ENCODE assay signal across 9 mouse cellular contexts in genomic region chr14:76556031-76556851, GRCm38 (mm10). TPM values are rescaled to one million over a fixed set of nuclear protein-coding genes. Genes with fewer than 3 reads are reported as not detected.
DNase-seq lines count a peak whose midpoint lies in the region; ATAC-seq and TF ChIP-seq lines count a peak whose summit lies in the region.
"Had no signal": no experiment of that assay in that cellular context is flagged by ENCODE, and none has a peak within 500 bp of the region (broad histone marks: within the 10 kb centered on the region; RNA-seq: fewer than 3 reads in every experiment).

No protein-coding gene starts in this region.

- H3K36me3 ChIP-seq in heart, embryonic 12.5 days = no peaks in the 10 kb centered on the region
- H3K36me3 ChIP-seq in kidney, embryonic 15.5 days = no peaks in the 10 kb centered on the region
- no peaks in the 10 kb centered on the region for H3K36me3 ChIP-seq in limb, embryonic 15.5 days
- H3K36me3 ChIP-seq in midbrain, embryonic 15.5 days (replicated peaks) = no peaks in the 10 kb centered on the region

- no peaks in the 10 kb centered on the region for H3K27me3 ChIP-seq in heart, embryonic 12.5 days (replicated peaks)
- no peaks in the 10 kb centered on the region for H3K27me3 ChIP-seq in kidney, embryonic 15.5 days
- H3K27me3 ChIP-seq in limb, embryonic 15.5 days = no peaks in the 10 kb centered on the region
- H3K27me3 ChIP-seq in midbrain, embryonic 15.5 days (replicated peaks) = no peaks in the 10 kb centered on the region
- H3K27me3 ChIP-seq: CH12.LX had no signal

- no peaks in the 10 kb centered on the region for H3K9me3 ChIP-seq in heart, embryonic 12.5 days (replicated peaks)
- H3K9me3 ChIP-seq in kidney, embryonic 15.5 days (replicated peaks) = no peaks in the 10 kb centered on the region
- no peaks in the 10 kb centered on the region for H3K9me3 ChIP-seq in limb, embryonic 15.5 days
- no peaks in the 10 kb centered on the region for H3K9me3 ChIP-seq in midbrain, embryonic 15.5 days

- ATAC-seq in heart, embryonic 12.5 days (ENCODE audit: insufficient number of reproducible peaks, low FRiP score) = peak; percentile 74
- peak; percentile 71 for ATAC-seq in kidney, embryonic 15.5 days (replicated peaks; ENCODE audit: low FRiP score)
- peak; percentile 73 for ATAC-seq in limb, embryonic 15.5 days (ENCODE audit: insufficient number of reproducible peaks, low FRiP score, low TSS enrichment, low read depth)
- peak; percentile 85 for ATAC-seq in midbrain, embryonic 15.5 days (replicated peaks)

- no peak for TF ChIP-seq CTCF in embryonic fibroblast, embryonic 13.5 days (IDR thresholded peaks at IDR 0.05; ENCODE audit: borderline replicate concordance, insufficient read depth, low read length)

- under 1% methylated on average over 67 of the region's 67 CpGs for WGBS in heart, embryonic 12.5 days
- under 1% methylated on average over 67 of the region's 67 CpGs for WGBS in kidney, embryonic 15.5 days
- under 1% methylated on average over 65 of the region's 67 CpGs for WGBS in limb, embryonic 15.5 days
- WGBS in midbrain, embryonic 15.5 days = under 1% methylated on average over 62 of the region's 67 CpGs

- H3K27ac ChIP-seq in embryonic fibroblast, embryonic 13.5 days (ENCODE audit: insufficient read depth, low read length) = peak overlapping the region; percentile 93
- H3K27ac ChIP-seq in heart, embryonic 12.5 days (ENCODE audit: poor library complexity, severe bottlenecking) = peak overlapping the region; percentile 52
- H3K27ac ChIP-seq in kidney, embryonic 15.5 days = peak overlapping the region; percentile 86
- peak overlapping the region; percentile 94 for H3K27ac ChIP-seq in limb, embryonic 15.5 days
- peak overlapping the region; percentile 90 for H3K27ac ChIP-seq in midbrain, embryonic 15.5 days

- DNase-seq in 3134 (ENCODE audit: extremely low read depth, insufficient read length, low spot score) = peak; percentile 52
- peak; percentile 79 to 88 for DNase-seq in adrenal gland, postnatal 36 days
- DNase-seq in spleen, postnatal 10 days (ENCODE audit: low spot score in 2 of 2) = peak; percentile 51 to 55

- H3K4me1 ChIP-seq in embryonic fibroblast, embryonic 13.5 days (ENCODE audit: control insufficient read depth, insufficient read depth, low read length) = no peaks in the 10 kb centered on the region; the same call in 1 of the 2 replicates
- H3K4me1 ChIP-seq in heart, embryonic 12.5 days (replicated peaks) = peaks cover 38% of the 10 kb centered on the region
- peaks cover 54% of the 10 kb centered on the region for H3K4me1 ChIP-seq in kidney, embryonic 15.5 days
- H3K4me1 ChIP-seq in limb, embryonic 15.5 days = peaks cover 49% of the 10 kb centered on the region
- peaks cover 17% of the 10 kb centered on the region for H3K4me1 ChIP-seq in midbrain, embryonic 15.5 days

- peak; percentile 51 for TF ChIP-seq POLR2A in embryonic fibroblast, embryonic 13.5 days (IDR thresholded peaks at IDR 0.05; ENCODE audit: low read depth, low read length)

- peak overlapping the region; percentile 62 for H3K4me3 ChIP-seq in embryonic fibroblast, embryonic 13.5 days (ENCODE audit: insufficient read depth, low read length)
- H3K4me3 ChIP-seq in heart, embryonic 12.5 days = peak overlapping the region; percentile 64
- peak overlapping the region; percentile 70 for H3K4me3 ChIP-seq in kidney, embryonic 15.5 days (replicated peaks)
- H3K4me3 ChIP-seq in limb, embryonic 15.5 days = peak overlapping the region; percentile 61
- H3K4me3 ChIP-seq in midbrain, embryonic 15.5 days = peak overlapping the region; percentile 92

- H3K9ac ChIP-seq in heart, embryonic 12.5 days = peak overlapping the region; percentile 72
- peak overlapping the region; percentile 78 for H3K9ac ChIP-seq in kidney, embryonic 15.5 days
- peak overlapping the region; percentile 68 for H3K9ac ChIP-seq in limb, embryonic 15.5 days
- H3K9ac ChIP-seq in midbrain, embryonic 15.5 days = peak overlapping the region; percentile 90

- peak overlapping the region; percentile 86 for H3K4me2 ChIP-seq in heart, embryonic 12.5 days
- peak overlapping the region; percentile 97 for H3K4me2 ChIP-seq in kidney, embryonic 15.5 days
- peak overlapping the region; percentile 91 for H3K4me2 ChIP-seq in limb, embryonic 15.5 days
- H3K4me2 ChIP-seq in midbrain, embryonic 15.5 days = peak overlapping the region; percentile 88

RNA-seq across cellular contexts. Expression of gene Serp2, which starts 0.4 kb away (rescaled TPM):
- total RNA-seq in adrenal gland, postnatal 36 days (2021) = 1 to 10 TPM; 4.2 to 6.4 TPM
- 2.7 and 3.5 TPM in 2 replicates for polyA plus RNA-seq in embryonic fibroblast, embryonic 13.5 days (2011; ENCODE audit: insufficient read length, low read depth, missing spikeins)
- 18.5 and 18.8 TPM in 2 replicates for polyA plus RNA-seq in heart, embryonic 12.5 days (2016; fragmentation: Nextera tagmentation; extraction: Ambion mirVana)
- 10.3 and 11.1 TPM in 2 replicates for polyA plus RNA-seq in kidney, embryonic 15.5 days (2015; fragmentation: Nextera tagmentation; extraction: Ambion mirVana)
- polyA plus RNA-seq in limb, embryonic 15.5 days (2015; fragmentation: Nextera tagmentation; extraction: Ambion mirVana) = 9.7 and 9.8 TPM in 2 replicates
- polyA plus RNA-seq in midbrain, embryonic 15.5 days (2015; fragmentation: Nextera tagmentation; extraction: Ambion mirVana) = 186 and 187 TPM in 2 replicates
- total RNA-seq: CH12.LX had no signal

Comparison
In these comparisons a context has a peak if more than half of its experiments do, and no peak if none do; other contexts are left out.
1. Peak in every context shown above with its lines: DNase-seq, ATAC-seq, H3K4me3 ChIP-seq and H3K27ac ChIP-seq.